Mouse (Mus musculus) midbrain, postnatal 0 days (tissue): ENCODE measurements at regions not wholly inside any gene's neighbourhood (a gene's known extent, or its start where the extent isn't known, plus 50 kb on each side); places are given as distances from the start of the nearest gene placed in this dataset.

Source experiments
- ATAC-seq: fragments of 200-750 bp; cut with Nextera tagmentation; 2 replicates; pipeline ENCODE4 v1.8.0; 2017; ENCODE audit warnings: moderate number of reproducible peaks, mild to moderate bottlenecking, moderate TSS enrichment, moderate library complexity; ENCODE audit not compliant: low FRiP score
- DNase-seq: peaks from one replicate; pipeline ENCODE4 v3.0.0-alpha.2; 2015; ENCODE audit warnings: low spot score
- H3K27ac ChIP-seq: fragments of 300-500 bp; sonication (generic); 2 replicates; pipeline ENCODE4 v1.5.1; 2014; ENCODE audit warnings: low read depth, mild to moderate bottlenecking, low read length, mixed read lengths
- H3K27me3 ChIP-seq: fragments of 300-500 bp; sonication (generic); 2 replicates; pipeline ENCODE4 v1.6.1; 2014; ENCODE audit warnings: low read length, control low read depth, mixed read lengths; ENCODE audit not compliant: insufficient read depth
- H3K36me3 ChIP-seq: fragments of 300-500 bp; sonication (generic); 2 replicates; pipeline ENCODE4 v1.6.1; 2014; ENCODE audit warnings: low read length, control low read depth, mixed read lengths; ENCODE audit not compliant: insufficient read depth
- H3K4me1 ChIP-seq: fragments of 300-500 bp; sonication (generic); 2 replicates; pipeline ENCODE4 v1.6.1; 2014; ENCODE audit warnings: mild to moderate bottlenecking, control low read depth, antibody characterized with exemption, low read length, mixed read lengths; ENCODE audit not compliant: insufficient read depth
- H3K4me2 ChIP-seq: fragments of 300-500 bp; sonication (generic); 2 replicates; pipeline ENCODE4 v1.6.1; 2014; ENCODE audit warnings: low read depth, mild to moderate bottlenecking, low read length, mixed read lengths; ENCODE audit not compliant: poor library complexity, severe bottlenecking
- H3K4me3 ChIP-seq: fragments of 300-500 bp; sonication (generic); 2 replicates; pipeline ENCODE4 v1.5.1; 2014; ENCODE audit warnings: low read depth, mild to moderate bottlenecking, low read length, moderate library complexity
- H3K9ac ChIP-seq: fragments of 300-500 bp; sonication (generic); replicated peaks from 2 replicates; pipeline ENCODE4 v1.6.1; 2014; ENCODE audit warnings: mild to moderate bottlenecking, low read length, moderate library complexity, mixed read lengths; ENCODE audit not compliant: poor library complexity, severe bottlenecking
- H3K9me3 ChIP-seq: fragments of 300-500 bp; sonication (generic); 2 replicates; pipeline ENCODE4 v1.6.1; 2016; ENCODE audit warnings: low read length, control low read depth
- CTCF ChIP-seq: IDR thresholded peaks from 2 replicates; pipeline ENCODE4 v1.5.1; 2016; ENCODE audit warnings: antibody characterized with exemption, mild to moderate bottlenecking
- WGBS: fragments of 180-500 bp; shearing (Covaris S2); extraction: QIAGEN DNeasy Blood & Tissue Kit; methylation state at CpG from one replicate; pipeline ENCODE4 v1.1.7; 2014; 5-methylcytosine and 5-hydroxymethylcytosine counted together

GRCm38 (mm10) chr3:52685434-52686181 is 331.4 kb downstream of the Cog6 start:
- H3K36me3 ChIP-seq: no peaks in the 10 kb centered on the region
- no peaks in the 10 kb centered on the region for H3K9me3 ChIP-seq
- 67% methylated on average over 9 of the region's 9 CpGs for WGBS
- H3K9ac ChIP-seq: no peak overlapping the region
- H3K27me3 ChIP-seq: no peaks in the 10 kb centered on the region
- no peak for ATAC-seq
- no peak overlapping the region for H3K27ac ChIP-seq
- H3K4me1 ChIP-seq: no peaks in the 10 kb centered on the region
- no peak overlapping the region for H3K4me3 ChIP-seq
- TF ChIP-seq CTCF: no peak
- H3K4me2 ChIP-seq: no peak overlapping the region
- peak; percentile 13 for DNase-seq

- 28% methylated on average over 3 of the region's 3 CpGs for WGBS
- peak; percentile 9 for DNase-seq
- no peak for ATAC-seq
Observed at GRCm38 (mm10) chr3:52680824-52681388, 336.1 kb downstream of the Cog6 start.

GRCm38 (mm10) chr3:52676886-52677670 is 340.0 kb downstream of the Cog6 start:
- H3K4me2 ChIP-seq: no peak overlapping the region

More at GRCm38 (mm10) chr3:52680824-52681388, 336.1 kb downstream of the Cog6 start:
- H3K4me3 ChIP-seq: no peak overlapping the region
- no peak overlapping the region for H3K9ac ChIP-seq
- H3K36me3 ChIP-seq: no peaks in the 10 kb centered on the region
- H3K27ac ChIP-seq: no peak overlapping the region
- H3K9me3 ChIP-seq: no peaks in the 10 kb centered on the region; the same call in 1 of the 2 replicates
- H3K27me3 ChIP-seq: no peaks in the 10 kb centered on the region
- no peaks in the 10 kb centered on the region for H3K4me1 ChIP-seq
- H3K4me2 ChIP-seq: no peak overlapping the region
- no peak for TF ChIP-seq CTCF

GRCm38 (mm10) chr3:52670628-52671028 is 346.4 kb downstream of the Cog6 start:
- DNase-seq (no peak), ATAC-seq (no peak)
- H3K36me3 ChIP-seq: no peaks in the 10 kb centered on the region
- H3K9me3 ChIP-seq: no peaks in the 10 kb centered on the region
- H3K4me1 ChIP-seq: 0 out of 2 replicates have a peak, but pooled peaks cover 2% of the 10 kb centered on the region
- 95% methylated on average over 8 of the region's 8 CpGs for WGBS
- 0 out of 2 replicates have a peak, but pooled peaks cover 8% of the 10 kb centered on the region for H3K27me3 ChIP-seq
- H3K9ac ChIP-seq: no peak overlapping the region
- TF ChIP-seq CTCF: no peak
- H3K27ac ChIP-seq: no peak overlapping the region
- no peak overlapping the region for H3K4me2 ChIP-seq
- no peak overlapping the region for H3K4me3 ChIP-seq

More at GRCm38 (mm10) chr3:52676886-52677670, 340.0 kb downstream of the Cog6 start:
- DNase-seq (peak; percentile 61), ATAC-seq (no peak)
- H3K36me3 ChIP-seq: no peaks in the 10 kb centered on the region
- no peaks in the 10 kb centered on the region for H3K4me1 ChIP-seq
- no peak overlapping the region for H3K4me3 ChIP-seq
- H3K9me3 ChIP-seq: no peaks in the 10 kb centered on the region; the same call in 1 of the 2 replicates
- 79% methylated on average over 14 of the region's 14 CpGs for WGBS
- H3K27ac ChIP-seq: no peak overlapping the region
- H3K27me3 ChIP-seq: no peaks in the 10 kb centered on the region
- no peak overlapping the region for H3K9ac ChIP-seq
- no peak for TF ChIP-seq CTCF

GRCm38 (mm10) chr3:52663161-52663602 is 353.9 kb downstream of the Cog6 start:
- no peak overlapping the region for H3K9ac ChIP-seq
- TF ChIP-seq CTCF: no peak
- 0 out of 2 replicates have a peak, but pooled peaks cover 8% of the 10 kb centered on the region for H3K4me1 ChIP-seq
- no peak overlapping the region for H3K4me3 ChIP-seq
- peak; percentile 77 for ATAC-seq
- no peak overlapping the region for H3K4me2 ChIP-seq
- no peaks in the 10 kb centered on the region for H3K9me3 ChIP-seq
- H3K27me3 ChIP-seq: no peaks in the 10 kb centered on the region
- no peak overlapping the region for H3K27ac ChIP-seq
- peak; percentile 78 for DNase-seq
- 44% methylated on average over 5 of the region's 5 CpGs for WGBS
- H3K36me3 ChIP-seq: no peaks in the 10 kb centered on the region
